Mouse (Mus musculus): ENCODE results near the gene Gpr83. TPM values are rescaled to one million over a fixed set of nuclear protein-coding genes. Genes with fewer than 3 reads are reported as not detected.
"Not testable (repeated sequence)": the region's sequence is repeated elsewhere in the genome, so short reads cannot be mapped to it uniquely, and the experiment has no call there.

Gene Gpr83
- polyA plus RNA-seq, 1 experiment from 2014 or later: 0.20 TPM

GRCm38 (mm10) chr9:14875743-14876507 is 15.9 kb downstream of the Gpr83 start:
- Histone ChIP-seq H3K36me3 (ENCODE audit: control insufficient read depth, insufficient read depth, low read length) (no peaks in the 10 kb centered on the region), H3K4me2 (ENCODE audit: low read depth, low read length, severe bottlenecking) (no peak overlapping the region), H3K27me3 (ENCODE audit: control insufficient read depth, insufficient read depth, low read length) (no peaks in the 10 kb centered on the region), H3K4me1 (replicated peaks; ENCODE audit: control insufficient read depth, insufficient read depth, low read length) (peaks cover 5% of the 10 kb centered on the region; the same call in 1 of the 2 replicates), H3K9me3 (ENCODE audit: control insufficient read depth, low read length) (no peaks in the 10 kb centered on the region), H3K4me3 (ENCODE audit: low read depth, low read length) (no peak overlapping the region), H3K27ac (ENCODE audit: low read depth, low read length) (no peak overlapping the region), H3K9ac (ENCODE audit: low read length) (no peak overlapping the region)
- ATAC-seq (replicated peaks; ENCODE audit: low FRiP score): no peak
- DNase-seq (ENCODE audit: low spot score): no peak
- WGBS: 71% methylated on average over 5 of the region's 5 CpGs

DNA sequence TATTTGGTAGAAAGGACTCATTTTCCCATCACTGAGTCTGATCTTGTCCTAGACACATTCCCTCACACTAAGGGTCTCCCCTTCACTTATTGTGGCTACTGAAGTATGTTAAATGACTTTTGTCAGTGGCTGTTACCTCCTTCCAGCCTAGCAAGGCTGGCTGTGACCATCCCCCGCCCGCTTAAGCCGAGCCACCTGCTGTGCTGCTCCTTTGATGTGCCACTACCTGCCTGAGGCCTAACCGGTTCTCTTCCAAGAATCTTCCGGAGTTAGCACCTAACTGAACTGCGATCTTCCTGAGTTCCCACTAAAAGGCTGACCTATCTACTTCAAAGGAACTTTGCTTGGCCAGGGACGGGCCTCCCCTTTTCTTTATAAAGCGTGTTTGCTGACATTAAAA is 16.6 kb downstream of the Gpr83 start:
- H3K27ac ChIP-seq (ENCODE audit: low read depth, low read length); DNase-seq (ENCODE audit: low spot score); H3K36me3 ChIP-seq (ENCODE audit: control insufficient read depth, insufficient read depth, low read length); H3K4me3 ChIP-seq (ENCODE audit: low read depth, low read length); H3K27me3 ChIP-seq (ENCODE audit: control insufficient read depth, insufficient read depth, low read length); ATAC-seq (replicated peaks; ENCODE audit: low FRiP score); H3K4me1 ChIP-seq (replicated peaks; ENCODE audit: control insufficient read depth, insufficient read depth, low read length); H3K9ac ChIP-seq (ENCODE audit: low read length); H3K9me3 ChIP-seq (ENCODE audit: control insufficient read depth, low read length); H3K4me2 ChIP-seq (ENCODE audit: low read depth, low read length, severe bottlenecking): not testable (repeated sequence)
- 18% methylated on average over 8 of the region's 8 CpGs for WGBS

DNA sequence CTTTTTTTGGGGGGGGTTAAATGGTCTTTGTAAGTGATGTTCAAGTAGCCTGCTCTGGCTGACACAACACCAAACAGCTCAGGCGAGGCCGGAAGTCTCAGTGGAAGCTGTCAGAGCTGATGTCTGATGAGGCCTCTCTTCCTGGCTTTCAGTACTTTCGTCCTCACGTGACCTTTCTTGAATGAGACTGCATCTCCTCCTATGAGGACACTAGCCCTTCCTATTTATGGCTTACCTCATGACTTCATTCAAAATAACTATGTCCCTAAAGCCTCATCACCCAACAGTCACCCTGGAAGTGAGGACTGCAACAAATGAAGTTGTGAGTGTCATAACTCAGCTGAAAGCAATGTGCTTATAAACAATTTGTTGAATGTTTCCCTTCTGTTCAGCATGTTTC is 24.6 kb downstream of the Gpr83 start:
- H3K9ac ChIP-seq (ENCODE audit: low read length): no peak overlapping the region
- no peaks in the 10 kb centered on the region for H3K36me3 ChIP-seq (ENCODE audit: control insufficient read depth, insufficient read depth, low read length)
- H3K4me2 ChIP-seq (ENCODE audit: low read depth, low read length, severe bottlenecking): no peak overlapping the region
- 83% methylated on average over 4 of the region's 4 CpGs for WGBS
- H3K4me3 ChIP-seq (ENCODE audit: low read depth, low read length): no peak overlapping the region
- no peaks in the 10 kb centered on the region for H3K27me3 ChIP-seq (ENCODE audit: control insufficient read depth, insufficient read depth, low read length)
- H3K4me1 ChIP-seq (replicated peaks; ENCODE audit: control insufficient read depth, insufficient read depth, low read length): no peaks in the 10 kb centered on the region
- ATAC-seq (replicated peaks; ENCODE audit: low FRiP score) (no peak), DNase-seq (ENCODE audit: low spot score) (no peak)
- no peaks in the 10 kb centered on the region for H3K9me3 ChIP-seq (ENCODE audit: control insufficient read depth, low read length)
- H3K27ac ChIP-seq (ENCODE audit: low read depth, low read length): no peak overlapping the region

DNA sequence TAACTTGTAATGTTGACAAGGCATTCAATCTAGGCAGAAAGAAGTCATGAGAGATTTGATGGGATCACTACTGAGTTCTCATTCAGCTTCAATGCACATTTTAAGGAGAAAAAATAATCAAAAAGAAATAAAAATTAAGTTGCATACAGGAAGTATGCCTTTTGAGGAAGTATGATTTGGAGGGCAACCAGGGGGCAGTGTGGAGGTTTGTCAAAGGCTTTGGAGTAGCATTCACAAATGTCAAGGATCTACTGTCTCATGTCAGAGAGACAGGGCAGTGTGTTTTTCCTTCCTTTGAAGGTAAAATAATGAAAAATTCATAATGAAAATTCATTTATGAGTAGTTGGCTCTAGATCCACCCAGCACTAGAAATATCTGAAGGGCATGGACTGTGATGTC is 25.1 kb downstream of the Gpr83 start:
- Histone ChIP-seq H3K4me3 (ENCODE audit: low read depth, low read length) (no peak overlapping the region), H3K27ac (ENCODE audit: low read depth, low read length) (no peak overlapping the region), H3K36me3 (ENCODE audit: control insufficient read depth, insufficient read depth, low read length) (no peaks in the 10 kb centered on the region), H3K4me2 (ENCODE audit: low read depth, low read length, severe bottlenecking) (no peak overlapping the region), H3K9me3 (ENCODE audit: control insufficient read depth, low read length) (no peaks in the 10 kb centered on the region), H3K27me3 (ENCODE audit: control insufficient read depth, insufficient read depth, low read length) (no peaks in the 10 kb centered on the region), H3K9ac (ENCODE audit: low read length) (no peak overlapping the region), H3K4me1 (replicated peaks; ENCODE audit: control insufficient read depth, insufficient read depth, low read length) (no peaks in the 10 kb centered on the region)
- DNase-seq (ENCODE audit: low spot score): no peak
- no peak for ATAC-seq (replicated peaks; ENCODE audit: low FRiP score)

- H3K4me1 ChIP-seq (replicated peaks; ENCODE audit: control insufficient read depth, insufficient read depth, low read length): no peaks in the 10 kb centered on the region
- no peaks in the 10 kb centered on the region for H3K27me3 ChIP-seq (ENCODE audit: control insufficient read depth, insufficient read depth, low read length)
- no peak for ATAC-seq (replicated peaks; ENCODE audit: low FRiP score)
- no peak overlapping the region for H3K9ac ChIP-seq (ENCODE audit: low read length)
- H3K4me2 ChIP-seq (ENCODE audit: low read depth, low read length, severe bottlenecking): no peak overlapping the region
- H3K4me3 ChIP-seq (ENCODE audit: low read depth, low read length): no peak overlapping the region
- H3K36me3 ChIP-seq (ENCODE audit: control insufficient read depth, insufficient read depth, low read length): no peaks in the 10 kb centered on the region
- 65% methylated on average over 1 of the region's 1 CpGs for WGBS
- H3K27ac ChIP-seq (ENCODE audit: low read depth, low read length): no peak overlapping the region
- no peaks in the 10 kb centered on the region for H3K9me3 ChIP-seq (ENCODE audit: control insufficient read depth, low read length)
- no peak for DNase-seq (ENCODE audit: low spot score)
These were observed 25.9 kb downstream of the Gpr83 start for GRCm38 (mm10) chr9:14885954-14886353.

DNA sequence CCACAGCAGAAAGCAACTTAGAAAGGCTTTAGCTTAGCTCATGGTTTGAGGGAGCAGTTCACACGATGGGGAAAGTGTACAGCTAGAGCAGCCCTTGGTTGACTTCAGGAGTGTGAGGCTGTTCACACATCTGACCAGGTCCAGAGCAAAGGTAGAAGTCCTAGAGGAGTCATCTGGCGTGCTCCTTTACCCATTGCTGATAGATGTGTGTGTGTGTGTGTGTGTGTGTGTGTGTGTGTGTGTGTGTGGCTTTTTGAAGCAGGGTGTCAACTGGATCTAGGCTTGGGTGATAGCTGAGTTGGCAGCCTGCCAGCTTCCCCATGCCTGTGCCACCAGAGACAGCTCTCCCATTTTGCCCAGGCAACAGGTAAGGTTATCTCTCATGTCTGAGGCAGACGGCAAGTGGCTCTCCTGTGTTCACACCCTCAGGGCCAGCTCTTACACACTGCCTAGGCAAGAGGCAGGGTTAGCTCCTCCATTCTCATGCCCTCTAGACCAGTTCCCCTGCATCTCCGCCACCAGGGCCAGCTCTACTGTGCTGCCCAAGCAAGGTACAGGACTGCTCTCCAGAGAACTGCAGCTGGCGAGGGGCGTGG is 27.9 kb downstream of the Gpr83 start:
- Histone ChIP-seq H3K27ac (ENCODE audit: low read depth, low read length) (no peak overlapping the region), H3K9ac (ENCODE audit: low read length) (no peak overlapping the region), H3K4me2 (ENCODE audit: low read depth, low read length, severe bottlenecking) (no peak overlapping the region), H3K36me3 (ENCODE audit: control insufficient read depth, insufficient read depth, low read length) (no peaks in the 10 kb centered on the region), H3K4me1 (replicated peaks; ENCODE audit: control insufficient read depth, insufficient read depth, low read length) (no peaks in the 10 kb centered on the region), H3K4me3 (ENCODE audit: low read depth, low read length) (no peak overlapping the region), H3K27me3 (ENCODE audit: control insufficient read depth, insufficient read depth, low read length) (no peaks in the 10 kb centered on the region), H3K9me3 (ENCODE audit: control insufficient read depth, low read length) (no peaks in the 10 kb centered on the region)
- DNase-seq (ENCODE audit: low spot score) (no peak), ATAC-seq (replicated peaks; ENCODE audit: low FRiP score) (no peak)
- WGBS: 81% methylated on average over 6 of the region's 6 CpGs

GRCm38 (mm10) chr9:14888671-14889070 is 28.7 kb downstream of the Gpr83 start:
- Histone ChIP-seq H3K9ac (ENCODE audit: low read length) (no peak overlapping the region), H3K4me2 (ENCODE audit: low read depth, low read length, severe bottlenecking) (no peak overlapping the region), H3K36me3 (ENCODE audit: control insufficient read depth, insufficient read depth, low read length) (no peaks in the 10 kb centered on the region), H3K27me3 (ENCODE audit: control insufficient read depth, insufficient read depth, low read length) (no peaks in the 10 kb centered on the region), H3K4me1 (replicated peaks; ENCODE audit: control insufficient read depth, insufficient read depth, low read length) (no peaks in the 10 kb centered on the region), H3K9me3 (ENCODE audit: control insufficient read depth, low read length) (no peaks in the 10 kb centered on the region), H3K27ac (ENCODE audit: low read depth, low read length) (no peak overlapping the region), H3K4me3 (ENCODE audit: low read depth, low read length) (no peak overlapping the region)
- WGBS: 80% methylated on average over 6 of the region's 6 CpGs
- ATAC-seq (replicated peaks; ENCODE audit: low FRiP score) (no peak), DNase-seq (ENCODE audit: low spot score) (no peak)

- Histone ChIP-seq H3K4me3 (ENCODE audit: low read depth, low read length) (no peak overlapping the region), H3K4me2 (ENCODE audit: low read depth, low read length, severe bottlenecking) (no peak overlapping the region), H3K4me1 (replicated peaks; ENCODE audit: control insufficient read depth, insufficient read depth, low read length) (no peaks in the 10 kb centered on the region), H3K27ac (ENCODE audit: low read depth, low read length) (no peak overlapping the region), H3K9me3 (ENCODE audit: control insufficient read depth, low read length) (no peaks in the 10 kb centered on the region), H3K27me3 (ENCODE audit: control insufficient read depth, insufficient read depth, low read length) (no peaks in the 10 kb centered on the region), H3K9ac (ENCODE audit: low read length) (no peak overlapping the region), H3K36me3 (ENCODE audit: control insufficient read depth, insufficient read depth, low read length) (no peaks in the 10 kb centered on the region)
- 61% methylated on average over 3 of the region's 3 CpGs for WGBS
- ATAC-seq (replicated peaks; ENCODE audit: low FRiP score) (peak; percentile 56; the same call in 1 of the 2 replicates), DNase-seq (ENCODE audit: low spot score) (no peak)
These were observed 30.7 kb downstream of the Gpr83 start for GRCm38 (mm10) chr9:14890699-14891098.

GRCm38 (mm10) chr9:14891891-14892290 is 31.9 kb downstream of the Gpr83 start:
- 81% methylated on average over 5 of the region's 5 CpGs for WGBS
- no peaks in the 10 kb centered on the region for H3K9me3 ChIP-seq (ENCODE audit: control insufficient read depth, low read length)
- H3K4me3 ChIP-seq (ENCODE audit: low read depth, low read length): no peak overlapping the region
- no peak overlapping the region for H3K27ac ChIP-seq (ENCODE audit: low read depth, low read length)
- ATAC-seq (replicated peaks; ENCODE audit: low FRiP score) (no peak), DNase-seq (ENCODE audit: low spot score) (no peak)
- no peaks in the 10 kb centered on the region for H3K4me1 ChIP-seq (replicated peaks; ENCODE audit: control insufficient read depth, insufficient read depth, low read length)
- H3K36me3 ChIP-seq (ENCODE audit: control insufficient read depth, insufficient read depth, low read length): no peaks in the 10 kb centered on the region
- no peak overlapping the region for H3K4me2 ChIP-seq (ENCODE audit: low read depth, low read length, severe bottlenecking)
- H3K27me3 ChIP-seq (ENCODE audit: control insufficient read depth, insufficient read depth, low read length): no peaks in the 10 kb centered on the region
- H3K9ac ChIP-seq (ENCODE audit: low read length): no peak overlapping the region
